Mouse (Mus musculus): ENCODE results near the gene Dand5. TPM values are rescaled to one million over a fixed set of nuclear protein-coding genes. Genes with fewer than 3 reads are reported as not detected.

Gene Dand5
- polyA plus RNA-seq, 1 experiment from 2014 or later, result 2.5 TPM

GRCm38 (mm10) chr8:84779519-84780224 is 43.0 kb downstream of the Dand5 start:
- no peak overlapping the region for H3K9ac ChIP-seq (replicated peaks)
- H3K36me3 ChIP-seq (replicated peaks; ENCODE audit: insufficient read depth, low read length), result no peaks in the 10 kb centered on the region
- TF ChIP-seq EP300 (IDR thresholded peaks at IDR 0.05; ENCODE audit: low read depth) (no peak), CTCF (IDR thresholded peaks at IDR 0.05; ENCODE audit: low read depth) (no peak)
- H3K27me3 ChIP-seq (ENCODE audit: insufficient read depth, low read length), result peaks cover 82% of the 10 kb centered on the region
- H3K9me3 ChIP-seq (ENCODE audit: low read length), result no peaks in the 10 kb centered on the region
- H3K4me2 ChIP-seq (ENCODE audit: low read depth, low read length), result no peak overlapping the region
- H3K4me1 ChIP-seq (ENCODE audit: insufficient read depth), result peaks cover 2% of the 10 kb centered on the region; the same call in 1 of the 2 replicates
- no peak overlapping the region for H3K4me3 ChIP-seq (ENCODE audit: low read depth, low read length)
- no peak for DNase-seq
- H3K27ac ChIP-seq (ENCODE audit: low read depth), result no peak overlapping the region
- ATAC-seq, result no peak
- 34% methylated on average over 19 of the region's 19 CpGs for WGBS (ENCODE audit: insufficient replicate concordance)

GRCm38 (mm10) chr8:84778638-84779380 is 43.8 kb downstream of the Dand5 start:
- Histone ChIP-seq H3K27me3 (ENCODE audit: insufficient read depth, low read length) (peaks cover 82% of the 10 kb centered on the region), H3K4me2 (ENCODE audit: low read depth, low read length) (no peak overlapping the region), H3K4me1 (ENCODE audit: insufficient read depth) (peaks cover 3% of the 10 kb centered on the region), H3K36me3 (replicated peaks; ENCODE audit: insufficient read depth, low read length) (no peaks in the 10 kb centered on the region), H3K9me3 (ENCODE audit: low read length) (no peaks in the 10 kb centered on the region), H3K27ac (ENCODE audit: low read depth) (no peak overlapping the region), H3K4me3 (ENCODE audit: low read depth, low read length) (no peak overlapping the region), H3K9ac (replicated peaks) (no peak overlapping the region)
- ATAC-seq (no peak), DNase-seq (no peak)
- TF ChIP-seq EP300 (IDR thresholded peaks at IDR 0.05; ENCODE audit: low read depth), result no peak
- TF ChIP-seq CTCF (IDR thresholded peaks at IDR 0.05; ENCODE audit: low read depth), result no peak
- 57% methylated on average over 11 of the region's 11 CpGs for WGBS (ENCODE audit: insufficient replicate concordance)

DNA sequence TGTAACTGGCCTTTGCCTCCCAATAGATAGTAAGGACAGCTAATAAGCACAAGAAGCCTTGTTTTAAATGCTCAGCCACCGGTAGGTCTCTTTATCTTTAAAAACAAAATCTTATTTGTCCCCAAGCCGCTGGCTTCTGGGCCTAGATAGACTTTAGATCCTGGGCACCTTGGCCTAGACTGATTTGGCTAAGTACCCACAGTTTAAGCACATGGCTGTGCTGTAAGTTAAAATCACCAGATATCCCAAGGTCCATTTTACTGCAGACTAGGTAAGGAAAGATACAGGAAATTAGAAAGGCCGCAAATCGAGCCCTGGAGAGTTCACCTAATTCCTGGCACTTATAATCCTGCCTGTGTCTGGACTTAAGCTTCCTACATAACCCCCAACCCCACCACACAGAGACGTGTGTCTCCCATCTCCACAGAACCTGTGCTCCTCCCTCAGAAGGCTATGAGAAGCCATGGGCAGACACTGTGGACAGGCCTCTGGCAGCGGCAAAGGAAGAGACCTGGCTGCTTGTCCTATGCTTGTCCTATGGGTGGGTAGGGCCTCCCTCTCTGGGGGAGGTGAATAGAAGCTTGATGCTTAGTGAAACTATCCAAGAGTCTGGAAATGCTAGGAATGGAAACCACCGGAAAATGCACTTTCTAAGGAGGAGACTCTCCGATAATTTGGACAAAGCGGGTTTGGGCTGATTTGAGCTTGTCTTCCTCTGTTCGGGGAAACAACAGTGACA is 44.6 kb downstream of the Dand5 start:
- TF ChIP-seq EP300 (IDR thresholded peaks at IDR 0.05; ENCODE audit: low read depth), result no peak
- TF ChIP-seq CTCF (IDR thresholded peaks at IDR 0.05; ENCODE audit: low read depth), result no peak
- Histone ChIP-seq H3K36me3 (replicated peaks; ENCODE audit: insufficient read depth, low read length) (no peaks in the 10 kb centered on the region), H3K27me3 (ENCODE audit: insufficient read depth, low read length) (peaks cover 82% of the 10 kb centered on the region), H3K9me3 (ENCODE audit: low read length) (no peaks in the 10 kb centered on the region), H3K4me3 (ENCODE audit: low read depth, low read length) (no peak overlapping the region), H3K4me2 (ENCODE audit: low read depth, low read length) (no peak overlapping the region), H3K4me1 (ENCODE audit: insufficient read depth) (peaks cover 7% of the 10 kb centered on the region), H3K27ac (ENCODE audit: low read depth) (no peak overlapping the region), H3K9ac (replicated peaks) (no peak overlapping the region)
- 67% methylated on average over 10 of the region's 10 CpGs for WGBS (ENCODE audit: insufficient replicate concordance)
- no peak for ATAC-seq
- no peak for DNase-seq

DNA sequence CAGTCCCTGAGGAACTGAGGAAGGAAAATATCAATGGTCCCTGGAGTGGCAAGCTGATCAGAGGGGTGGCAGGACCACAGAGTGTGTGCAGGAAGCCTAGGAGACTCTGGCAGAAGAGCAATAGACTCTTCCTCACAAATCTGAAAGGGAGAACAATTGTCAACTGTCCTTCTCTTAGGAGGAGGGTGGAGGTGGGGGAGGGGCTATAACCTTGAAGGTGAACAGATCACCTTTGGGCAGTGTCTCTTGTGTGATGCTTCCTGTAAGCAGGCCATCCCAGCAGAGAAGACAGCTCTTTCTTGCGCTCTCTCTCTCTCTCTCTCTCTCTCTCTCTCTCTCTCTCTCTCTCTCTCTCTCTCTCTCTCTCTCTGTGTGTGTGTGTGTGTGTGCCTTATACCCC is 46.1 kb downstream of the Dand5 start:
- Histone ChIP-seq H3K9ac (replicated peaks) (no peak overlapping the region), H3K4me3 (ENCODE audit: low read depth, low read length) (no peak overlapping the region), H3K4me2 (ENCODE audit: low read depth, low read length) (no peak overlapping the region), H3K9me3 (ENCODE audit: low read length) (no peaks in the 10 kb centered on the region), H3K27ac (ENCODE audit: low read depth) (no peak overlapping the region), H3K36me3 (replicated peaks; ENCODE audit: insufficient read depth, low read length) (no peaks in the 10 kb centered on the region), H3K4me1 (ENCODE audit: insufficient read depth) (peaks cover 7% of the 10 kb centered on the region), H3K27me3 (ENCODE audit: insufficient read depth, low read length) (peaks cover 75% of the 10 kb centered on the region)
- ATAC-seq (no peak), DNase-seq (no peak)
- TF ChIP-seq CTCF (IDR thresholded peaks at IDR 0.05; ENCODE audit: low read depth), result no peak
- TF ChIP-seq EP300 (IDR thresholded peaks at IDR 0.05; ENCODE audit: low read depth), result no peak
- 43% methylated on average over 1 of the region's 1 CpGs for WGBS (ENCODE audit: insufficient replicate concordance)

DNA sequence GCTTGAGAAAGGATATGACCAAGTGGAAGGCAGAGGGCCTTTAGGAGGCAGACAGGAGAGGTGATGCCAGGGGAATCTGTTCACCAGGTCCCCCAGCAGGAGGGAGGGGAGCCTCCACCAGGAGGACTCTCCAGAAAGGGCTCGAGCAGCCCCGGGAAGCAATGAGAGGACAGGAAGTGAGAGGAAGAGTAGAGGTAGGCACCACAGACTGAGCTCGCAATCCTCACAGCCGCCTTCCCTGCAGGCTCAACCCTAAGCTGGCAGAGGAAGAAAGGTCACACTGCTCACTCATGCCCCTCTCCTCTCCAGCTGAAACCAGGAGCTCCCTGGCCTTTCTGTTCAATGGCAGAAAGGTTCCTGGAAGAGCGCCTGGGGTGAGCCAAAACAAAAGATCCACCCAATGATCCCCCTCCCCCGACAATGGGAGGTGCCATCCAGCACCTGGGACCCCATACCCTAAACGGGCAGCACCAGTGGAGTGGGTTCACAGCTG is 47.0 kb downstream of the Dand5 start:
- Histone ChIP-seq H3K9me3 (ENCODE audit: low read length) (no peaks in the 10 kb centered on the region), H3K27ac (ENCODE audit: low read depth) (no peak overlapping the region), H3K4me2 (ENCODE audit: low read depth, low read length) (no peak overlapping the region), H3K27me3 (ENCODE audit: insufficient read depth, low read length) (peaks cover 70% of the 10 kb centered on the region), H3K36me3 (replicated peaks; ENCODE audit: insufficient read depth, low read length) (no peaks in the 10 kb centered on the region), H3K4me3 (ENCODE audit: low read depth, low read length) (no peak overlapping the region), H3K4me1 (ENCODE audit: insufficient read depth) (peaks cover 9% of the 10 kb centered on the region), H3K9ac (replicated peaks) (no peak overlapping the region)
- TF ChIP-seq CTCF (IDR thresholded peaks at IDR 0.05; ENCODE audit: low read depth) (no peak), EP300 (IDR thresholded peaks at IDR 0.05; ENCODE audit: low read depth) (no peak)
- no peak for ATAC-seq
- DNase-seq, result no peak
- 30% methylated on average over 7 of the region's 7 CpGs for WGBS (ENCODE audit: insufficient replicate concordance)

- no peak overlapping the region for H3K9ac ChIP-seq (replicated peaks)
- ATAC-seq (no peak), DNase-seq (no peak)
- peaks cover 9% of the 10 kb centered on the region for H3K4me1 ChIP-seq (ENCODE audit: insufficient read depth)
- H3K4me3 ChIP-seq (ENCODE audit: low read depth, low read length), result no peak overlapping the region
- H3K4me2 ChIP-seq (ENCODE audit: low read depth, low read length), result no peak overlapping the region
- no peaks in the 10 kb centered on the region for H3K9me3 ChIP-seq (ENCODE audit: low read length)
- H3K27ac ChIP-seq (ENCODE audit: low read depth), result no peak overlapping the region
- WGBS (ENCODE audit: insufficient replicate concordance), result 11% methylated on average over 13 of the region's 13 CpGs
- peaks cover 67% of the 10 kb centered on the region for H3K27me3 ChIP-seq (ENCODE audit: insufficient read depth, low read length)
- no peaks in the 10 kb centered on the region for H3K36me3 ChIP-seq (replicated peaks; ENCODE audit: insufficient read depth, low read length)
- TF ChIP-seq CTCF (IDR thresholded peaks at IDR 0.05; ENCODE audit: low read depth) (no peak), EP300 (IDR thresholded peaks at IDR 0.05; ENCODE audit: low read depth) (no peak)
Observed at GRCm38 (mm10) chr8:84775105-84775591, 47.5 kb downstream of the Dand5 start.
